Comparison of ENCODE assay signal across 8 mouse cellular contexts in the genomic region with DNA sequence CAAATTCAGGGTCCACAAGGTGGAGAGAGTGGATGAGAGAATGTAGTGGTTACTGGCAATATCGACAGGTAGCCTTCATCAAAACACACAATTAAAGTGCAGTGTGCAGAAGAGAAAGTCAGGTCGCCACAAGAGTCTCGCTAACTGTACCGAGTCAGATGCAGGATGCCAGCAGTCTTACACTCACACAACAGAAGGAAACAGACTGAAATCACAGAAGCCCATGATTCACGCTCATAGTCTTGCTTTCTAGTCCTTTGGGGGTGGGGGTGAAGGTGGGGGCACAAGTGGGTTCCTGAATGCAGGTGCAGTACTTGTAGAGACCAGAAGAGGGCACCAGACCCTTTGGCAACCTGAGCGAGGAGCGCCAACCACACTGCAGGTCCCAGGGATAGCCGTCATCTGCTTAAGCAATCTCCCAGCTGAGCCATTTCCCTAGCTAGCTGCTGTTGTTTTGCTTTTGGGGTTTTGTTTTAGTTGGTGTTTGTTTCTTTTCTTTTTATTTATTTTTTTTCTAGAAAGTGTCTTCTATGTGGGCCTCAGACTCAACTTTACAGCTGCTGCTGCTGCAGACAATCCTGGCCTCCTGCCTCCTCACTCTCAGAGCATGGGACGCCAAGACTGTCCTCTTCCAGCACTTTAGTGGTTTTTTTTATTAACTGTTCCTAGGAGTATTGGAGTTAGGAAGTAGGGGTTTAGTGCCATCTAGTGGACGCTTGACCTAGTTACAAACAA.
A peak's percentile ranks its signal among the peaks of the same experiment; 100 is the strongest.
DNase-seq lines count a peak whose midpoint lies in the region; ATAC-seq and TF ChIP-seq lines count a peak whose summit lies in the region.

No protein-coding gene starts in this region.

- peak overlapping the region; percentile 87 for H3K27ac ChIP-seq in gastrocnemius, adult 2 months
- peak overlapping the region; percentile 71 for H3K27ac ChIP-seq in hindbrain, postnatal 0 days
- no peak overlapping the region; the same call in 1 of the 2 replicates for H3K27ac ChIP-seq in left cerebral cortex, adult 2 months

- no peaks in the 10 kb centered on the region for H3K9me3 ChIP-seq in hindbrain, postnatal 0 days (ENCODE audit: low read length)

- intact Hi-C loops in gastrocnemius, adult 2 months (cut with DNase I): loop anchor here (2.0 to 10.0 kb wide), 3 partner anchors 91 to 575 kb away; no protein-coding TSS in a partner anchor
- intact Hi-C loops in left cerebral cortex, adult 2 months (cut with DNase I): loop anchor here (2.0 to 10.0 kb wide), 5 partner anchors 92 to 1035 kb away; partner anchors contain the start of genes Bhlhe41 and Itpr2

- no peaks in the 10 kb centered on the region for H3K27me3 ChIP-seq in hindbrain, postnatal 0 days (ENCODE audit: insufficient read depth, low read length)

- H3K9ac ChIP-seq in hindbrain, postnatal 0 days (replicated peaks; ENCODE audit: low read length): no peak overlapping the region

- TF ChIP-seq CTCF in gastrocnemius, adult 2 months (IDR thresholded peaks at IDR 0.05): peak; percentile 81
- TF ChIP-seq CTCF in hindbrain, postnatal 0 days (IDR thresholded peaks at IDR 0.05; ENCODE audit: low read depth): peak; percentile 90
- peak; percentile 80 for TF ChIP-seq CTCF in left cerebral cortex, adult 2 months (IDR thresholded peaks at IDR 0.05)

- peak overlapping the region; percentile 66 for H3K4me3 ChIP-seq in gastrocnemius, adult 2 months
- no peak overlapping the region for H3K4me3 ChIP-seq in hindbrain, postnatal 0 days (ENCODE audit: low read length)
- no peak overlapping the region for H3K4me3 ChIP-seq in left cerebral cortex, adult 2 months

- WGBS in hindbrain, postnatal 0 days: 22% methylated on average over 10 of the region's 10 CpGs

- DNase-seq in cerebellum, postnatal 4 days (ENCODE audit: low spot score in 2 of 2): peak; percentile 71 to 81
- DNase-seq in gastrocnemius, adult 2 months: peak; percentile 85
- DNase-seq in hindbrain, postnatal 0 days (ENCODE audit: low spot score): peak; percentile 92
- peak; percentile 72 to 78 for DNase-seq in left cerebral cortex, adult 2 months (ENCODE audit: extremely low spot score in 1 of 2, low spot score in 2 of 2)
- peak; percentile 82 for DNase-seq in right cerebral cortex, adult 2 months (ENCODE audit: low spot score in 2 of 2)
- DNase-seq in yolk sac, embryonic 10.5 days (ENCODE audit: low spot score): peak; percentile 74

- no peaks in the 10 kb centered on the region for H3K36me3 ChIP-seq in hindbrain, postnatal 0 days (ENCODE audit: insufficient read depth, low read length)

- peaks cover 2% of the 10 kb centered on the region; the same call in 1 of the 2 replicates for H3K4me1 ChIP-seq in hindbrain, postnatal 0 days (ENCODE audit: insufficient read depth, low read length)

- peak; percentile 78 for ATAC-seq in activated CD4-positive, CD25-positive, alpha-beta regulatory T cell, adult 4 months
- peak; percentile 90 for ATAC-seq in hindbrain, postnatal 0 days
- peak; percentile 95 for ATAC-seq in megakaryocyte, adult 5-6 weeks (ENCODE audit: poor library complexity, severe bottlenecking)

- peak overlapping the region; percentile 34 for H3K4me2 ChIP-seq in hindbrain, postnatal 0 days (ENCODE audit: low read depth, low read length)
